Mouse (Mus musculus): Measurements from ENCODE around the gene Myo6. TPM values are rescaled to one million over a fixed set of nuclear protein-coding genes. Genes with fewer than 3 reads are reported as not detected.

Gene Myo6
- polyA plus RNA-seq, 1 experiment, result 61.9 TPM

- TF ChIP-seq CTCF (IDR thresholded peaks at IDR 0.05; ENCODE audit: borderline replicate concordance, insufficient read depth, low read depth, low read length), result no peak
- no peak for TF ChIP-seq POLR2A (IDR thresholded peaks at IDR 0.05; ENCODE audit: borderline replicate concordance, insufficient read depth, low read length)
- 93% methylated on average over 10 of the region's 10 CpGs for WGBS
- Histone ChIP-seq H3K27ac (ENCODE audit: insufficient read depth, low read length) (no peak overlapping the region), H3K4me1 (ENCODE audit: control insufficient read depth, insufficient read depth, low read length) (no peaks in the 10 kb centered on the region), H3K27me3 (ENCODE audit: control insufficient read depth, insufficient read depth, low read length) (no peaks in the 10 kb centered on the region), H3K4me3 (replicated peaks; ENCODE audit: insufficient read depth, low read depth, low read length) (no peak overlapping the region)
- DNase-seq, result no peak
These were observed 87.3 kb downstream of the Myo6 start for GRCm38 (mm10) chr9:80252146-80252545.

GRCm38 (mm10) chr9:80253241-80253640, 88.4 kb downstream of the Myo6 start:
- no peak overlapping the region for H3K4me3 ChIP-seq (replicated peaks; ENCODE audit: insufficient read depth, low read depth, low read length)
- H3K27me3 ChIP-seq (ENCODE audit: control insufficient read depth, insufficient read depth, low read length), result no peaks in the 10 kb centered on the region
- no peak for TF ChIP-seq POLR2A (IDR thresholded peaks at IDR 0.05; ENCODE audit: borderline replicate concordance, insufficient read depth, low read length)
- TF ChIP-seq CTCF (IDR thresholded peaks at IDR 0.05; ENCODE audit: borderline replicate concordance, insufficient read depth, low read depth, low read length), result no peak
- 96% methylated on average over 9 of the region's 9 CpGs for WGBS
- H3K27ac ChIP-seq (ENCODE audit: insufficient read depth, low read length), result no peak overlapping the region
- no peak for DNase-seq
- H3K4me1 ChIP-seq (ENCODE audit: control insufficient read depth, insufficient read depth, low read length), result no peaks in the 10 kb centered on the region

GRCm38 (mm10) chr9:80256561-80256960, 91.7 kb downstream of the Myo6 start:
- Histone ChIP-seq H3K27ac (ENCODE audit: insufficient read depth, low read length) (no peak overlapping the region), H3K27me3 (ENCODE audit: control insufficient read depth, insufficient read depth, low read length) (no peaks in the 10 kb centered on the region), H3K4me1 (ENCODE audit: control insufficient read depth, insufficient read depth, low read length) (no peaks in the 10 kb centered on the region), H3K4me3 (replicated peaks; ENCODE audit: insufficient read depth, low read depth, low read length) (no peak overlapping the region)
- TF ChIP-seq POLR2A (IDR thresholded peaks at IDR 0.05; ENCODE audit: borderline replicate concordance, insufficient read depth, low read length) (no peak), CTCF (IDR thresholded peaks at IDR 0.05; ENCODE audit: borderline replicate concordance, insufficient read depth, low read depth, low read length) (no peak)
- no peak for DNase-seq
- 81% methylated on average over 2 of the region's 2 CpGs for WGBS

GRCm38 (mm10) chr9:80258396-80258795, 93.6 kb downstream of the Myo6 start:
- DNase-seq, result no peak
- no peak overlapping the region for H3K27ac ChIP-seq (ENCODE audit: insufficient read depth, low read length)
- TF ChIP-seq CTCF (IDR thresholded peaks at IDR 0.05; ENCODE audit: borderline replicate concordance, insufficient read depth, low read depth, low read length) (no peak), POLR2A (IDR thresholded peaks at IDR 0.05; ENCODE audit: borderline replicate concordance, insufficient read depth, low read length) (no peak)
- WGBS, result 53% methylated on average over 6 of the region's 6 CpGs
- H3K27me3 ChIP-seq (ENCODE audit: control insufficient read depth, insufficient read depth, low read length), result no peaks in the 10 kb centered on the region
- no peak overlapping the region for H3K4me3 ChIP-seq (replicated peaks; ENCODE audit: insufficient read depth, low read depth, low read length)
- H3K4me1 ChIP-seq (ENCODE audit: control insufficient read depth, insufficient read depth, low read length), result no peaks in the 10 kb centered on the region

GRCm38 (mm10) chr9:80260905-80261304, 96.1 kb downstream of the Myo6 start:
- Histone ChIP-seq H3K4me1 (ENCODE audit: control insufficient read depth, insufficient read depth, low read length) (no peaks in the 10 kb centered on the region), H3K4me3 (replicated peaks; ENCODE audit: insufficient read depth, low read depth, low read length) (no peak overlapping the region), H3K27ac (ENCODE audit: insufficient read depth, low read length) (no peak overlapping the region), H3K27me3 (ENCODE audit: control insufficient read depth, insufficient read depth, low read length) (no peaks in the 10 kb centered on the region)
- 92% methylated on average over 3 of the region's 3 CpGs for WGBS
- no peak for DNase-seq
- no peak for TF ChIP-seq POLR2A (IDR thresholded peaks at IDR 0.05; ENCODE audit: borderline replicate concordance, insufficient read depth, low read length)

- H3K27ac ChIP-seq (ENCODE audit: insufficient read depth, low read length), result no peak overlapping the region
- WGBS, result 41% methylated on average over 8 of the region's 8 CpGs
- no peaks in the 10 kb centered on the region for H3K27me3 ChIP-seq (ENCODE audit: control insufficient read depth, insufficient read depth, low read length)
- no peak for TF ChIP-seq POLR2A (IDR thresholded peaks at IDR 0.05; ENCODE audit: borderline replicate concordance, insufficient read depth, low read length)
- TF ChIP-seq CTCF (IDR thresholded peaks at IDR 0.05; ENCODE audit: borderline replicate concordance, insufficient read depth, low read depth, low read length), result no peak
- no peak for DNase-seq
- no peak overlapping the region for H3K4me3 ChIP-seq (replicated peaks; ENCODE audit: insufficient read depth, low read depth, low read length)
- H3K4me1 ChIP-seq (ENCODE audit: control insufficient read depth, insufficient read depth, low read length), result no peaks in the 10 kb centered on the region
These were observed 97.7 kb downstream of the Myo6 start for GRCm38 (mm10) chr9:80262367-80263026.

- Histone ChIP-seq H3K27ac (ENCODE audit: insufficient read depth, low read length) (no peak overlapping the region), H3K4me3 (replicated peaks; ENCODE audit: insufficient read depth, low read depth, low read length) (no peak overlapping the region), H3K4me1 (ENCODE audit: control insufficient read depth, insufficient read depth, low read length) (no peaks in the 10 kb centered on the region), H3K27me3 (ENCODE audit: control insufficient read depth, insufficient read depth, low read length) (no peaks in the 10 kb centered on the region)
- DNase-seq, result no peak
- no peak for TF ChIP-seq CTCF (IDR thresholded peaks at IDR 0.05; ENCODE audit: borderline replicate concordance, insufficient read depth, low read depth, low read length)
- no peak for TF ChIP-seq POLR2A (IDR thresholded peaks at IDR 0.05; ENCODE audit: borderline replicate concordance, insufficient read depth, low read length)
- WGBS, result 92% methylated on average over 7 of the region's 7 CpGs
These were observed 101.3 kb downstream of the Myo6 start for GRCm38 (mm10) chr9:80266086-80266485.

GRCm38 (mm10) chr9:80266507-80266906, 101.7 kb downstream of the Myo6 start:
- H3K27me3 ChIP-seq (ENCODE audit: control insufficient read depth, insufficient read depth, low read length), result no peaks in the 10 kb centered on the region
- H3K27ac ChIP-seq (ENCODE audit: insufficient read depth, low read length), result no peak overlapping the region
- no peak for TF ChIP-seq CTCF (IDR thresholded peaks at IDR 0.05; ENCODE audit: borderline replicate concordance, insufficient read depth, low read depth, low read length)
- no peak for TF ChIP-seq POLR2A (IDR thresholded peaks at IDR 0.05; ENCODE audit: borderline replicate concordance, insufficient read depth, low read length)
- WGBS, result 94% methylated on average over 7 of the region's 7 CpGs
- H3K4me3 ChIP-seq (replicated peaks; ENCODE audit: insufficient read depth, low read depth, low read length), result no peak overlapping the region
- no peak for DNase-seq
- H3K4me1 ChIP-seq (ENCODE audit: control insufficient read depth, insufficient read depth, low read length), result no peaks in the 10 kb centered on the region

Data from cerebellum, adult 2 months (tissue).